Mouse (Mus musculus): Measurements from ENCODE around the gene Rtl9. TPM values are rescaled to one million over a fixed set of nuclear protein-coding genes. Genes with fewer than 3 reads are reported as not detected.

The Rtl9 gene
- total and polyA plus RNA-seq, 3 experiments: 0.10 to 0.23 TPM; not detected in 1

DNA sequence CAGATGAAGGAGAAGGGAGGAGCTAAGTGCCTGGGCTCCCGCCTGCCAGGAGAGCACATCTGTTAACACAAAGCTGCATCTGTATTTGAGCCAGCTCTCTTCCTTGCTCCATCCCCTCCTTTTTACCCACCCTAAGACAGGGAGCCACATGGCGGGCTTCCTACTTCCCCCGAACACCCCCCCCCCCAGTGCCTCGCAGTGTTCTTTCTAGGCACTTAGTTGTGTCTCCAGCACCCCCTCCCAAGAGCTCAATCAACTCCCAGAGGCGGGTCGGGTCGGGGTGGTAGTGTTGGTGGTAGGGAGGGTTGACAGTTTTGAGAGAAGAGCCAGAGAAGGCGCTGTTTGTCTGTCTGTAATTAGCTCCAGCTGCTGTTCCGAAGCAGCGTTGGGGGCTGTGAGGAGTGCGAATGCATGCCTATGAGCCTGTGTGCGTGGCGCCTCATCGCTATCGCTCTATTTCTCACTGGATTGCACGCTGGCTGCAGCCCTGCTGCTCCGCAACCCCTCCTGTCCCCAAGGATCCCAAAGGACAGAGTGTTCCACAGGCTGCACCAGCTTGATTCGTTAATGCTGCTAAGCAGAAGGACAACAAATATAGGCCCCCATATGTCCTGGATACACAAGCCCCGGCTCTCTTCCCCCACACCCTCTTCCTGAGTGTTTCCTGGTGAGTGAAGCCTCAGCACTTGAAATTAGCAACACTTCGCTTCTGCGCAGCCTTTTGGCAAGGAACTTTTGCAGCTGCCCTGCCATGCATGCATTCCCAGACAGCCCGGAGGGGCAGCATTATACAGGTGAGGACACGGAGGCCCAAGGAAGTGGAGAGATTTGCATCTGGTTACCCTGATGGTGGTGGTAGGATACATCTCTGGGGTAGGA lies 18.7 kb upstream of the Rtl9 start:
- TF ChIP-seq EP300 (IDR thresholded peaks at IDR 0.05; ENCODE audit: insufficient read depth, low read depth, low read length) (no peak), POLR2A (IDR thresholded peaks at IDR 0.05; ENCODE audit: insufficient read depth, low read depth, low read length) (no peak), CTCF (IDR thresholded peaks at IDR 0.05) (no peak)
- H3K27ac ChIP-seq: no peak overlapping the region
- no peaks in the 10 kb centered on the region for H3K79me2 ChIP-seq (replicated peaks; ENCODE audit: control insufficient read depth, insufficient read depth, low read length)

DNA sequence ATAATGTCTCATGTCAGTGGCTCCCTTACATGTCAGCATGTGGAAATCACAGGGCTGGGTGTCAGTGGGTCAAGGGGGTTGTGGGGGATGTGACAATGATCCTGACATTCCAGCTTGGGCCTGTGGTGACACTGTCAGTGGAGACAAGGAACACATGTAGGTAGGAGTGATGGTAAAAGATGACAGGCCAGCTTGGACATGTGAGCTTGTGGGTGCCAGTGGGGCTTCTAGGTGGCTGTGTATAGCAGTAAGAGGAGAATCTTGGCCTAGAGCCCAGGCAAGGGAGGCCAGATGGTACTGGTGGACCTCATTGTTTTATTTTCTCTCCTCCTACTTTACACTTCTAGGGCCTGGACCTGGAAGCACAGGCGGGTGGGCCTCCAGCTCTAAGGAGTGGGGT lies 16.7 kb upstream of the Rtl9 start:
- peaks cover 2% of the 10 kb centered on the region; the same call in 1 of the 2 replicates for H3K4me1 ChIP-seq (ENCODE audit: control insufficient read depth, insufficient read depth, low read length)
- TF ChIP-seq CTCF (IDR thresholded peaks at IDR 0.05) (no peak), POLR2A (IDR thresholded peaks at IDR 0.05; ENCODE audit: insufficient read depth, low read depth, low read length) (no peak), EP300 (IDR thresholded peaks at IDR 0.05; ENCODE audit: insufficient read depth, low read depth, low read length) (no peak)
- no peak overlapping the region for H3K4me3 ChIP-seq
- no peak overlapping the region for H3K27ac ChIP-seq
- H3K27me3 ChIP-seq (ENCODE audit: control insufficient read depth, insufficient read depth, low read length): no peaks in the 10 kb centered on the region
- 56% methylated on average over 1 of the region's 1 CpGs for WGBS
- intact Hi-C loops (cut with DNase I): no loop called here
- no peak overlapping the region for H3K9ac ChIP-seq (ENCODE audit: low read depth, low read length)
- H3K36me3 ChIP-seq (ENCODE audit: control insufficient read depth, insufficient read depth, low read length): no peaks in the 10 kb centered on the region
- no peak for DNase-seq
- no peaks in the 10 kb centered on the region for H3K79me2 ChIP-seq (replicated peaks; ENCODE audit: control insufficient read depth, insufficient read depth, low read length)

More for the DNA sequence above, 18.7 kb upstream of the Rtl9 start:
- Histone ChIP-seq H3K36me3 (ENCODE audit: control insufficient read depth, insufficient read depth, low read length) (no peaks in the 10 kb centered on the region), H3K27me3 (ENCODE audit: control insufficient read depth, insufficient read depth, low read length) (no peaks in the 10 kb centered on the region), H3K4me1 (ENCODE audit: control insufficient read depth, insufficient read depth, low read length) (peaks cover 2% of the 10 kb centered on the region; the same call in 1 of the 2 replicates), H3K9ac (ENCODE audit: low read depth, low read length) (peak overlapping the region; percentile 21; the same call in 1 of the 2 replicates), H3K4me3 (peak overlapping the region; percentile 18; the same call in 1 of the 2 replicates)
- intact Hi-C loops (cut with DNase I): no loop called here
- 19% methylated on average over 23 of the region's 23 CpGs for WGBS
- DNase-seq: no peak

- 59% methylated on average over 7 of the region's 7 CpGs for WGBS
- no peaks in the 10 kb centered on the region for H3K79me2 ChIP-seq (replicated peaks; ENCODE audit: control insufficient read depth, insufficient read depth, low read length)
- H3K36me3 ChIP-seq (ENCODE audit: control insufficient read depth, insufficient read depth, low read length): no peaks in the 10 kb centered on the region
- TF ChIP-seq CTCF (IDR thresholded peaks at IDR 0.05): no peak
- no peak for TF ChIP-seq EP300 (IDR thresholded peaks at IDR 0.05; ENCODE audit: insufficient read depth, low read depth, low read length)
- intact Hi-C loops (cut with DNase I): no loop called here
- no peaks in the 10 kb centered on the region for H3K4me1 ChIP-seq (ENCODE audit: control insufficient read depth, insufficient read depth, low read length)
- H3K9ac ChIP-seq (ENCODE audit: low read depth, low read length): no peak overlapping the region
- no peak overlapping the region for H3K27ac ChIP-seq
- H3K27me3 ChIP-seq (ENCODE audit: control insufficient read depth, insufficient read depth, low read length): no peaks in the 10 kb centered on the region
- DNase-seq: no peak
- no peak overlapping the region for H3K4me3 ChIP-seq
Observed at GRCm38 (mm10) chrX:143088225-143088624, 11.2 kb upstream of the Rtl9 start.

GRCm38 (mm10) chrX:143090904-143091588 lies 8.3 kb upstream of the Rtl9 start:
- Histone ChIP-seq H3K79me2 (replicated peaks; ENCODE audit: control insufficient read depth, insufficient read depth, low read length) (no peaks in the 10 kb centered on the region), H3K4me3 (no peak overlapping the region), H3K9ac (ENCODE audit: low read depth, low read length) (no peak overlapping the region), H3K27me3 (ENCODE audit: control insufficient read depth, insufficient read depth, low read length) (no peaks in the 10 kb centered on the region), H3K36me3 (ENCODE audit: control insufficient read depth, insufficient read depth, low read length) (no peaks in the 10 kb centered on the region), H3K4me1 (ENCODE audit: control insufficient read depth, insufficient read depth, low read length) (no peaks in the 10 kb centered on the region), H3K27ac (no peak overlapping the region)
- TF ChIP-seq POLR2A (IDR thresholded peaks at IDR 0.05; ENCODE audit: insufficient read depth, low read depth, low read length) (no peak), CTCF (IDR thresholded peaks at IDR 0.05) (no peak), EP300 (IDR thresholded peaks at IDR 0.05; ENCODE audit: insufficient read depth, low read depth, low read length) (no peak)
- DNase-seq: no peak
- WGBS: 57% methylated on average over 6 of the region's 6 CpGs
- intact Hi-C loops (cut with DNase I): no loop called here

- Histone ChIP-seq H3K4me1 (ENCODE audit: control insufficient read depth, insufficient read depth, low read length) (no peaks in the 10 kb centered on the region), H3K4me3 (no peak overlapping the region), H3K36me3 (ENCODE audit: control insufficient read depth, insufficient read depth, low read length) (no peaks in the 10 kb centered on the region), H3K27me3 (ENCODE audit: control insufficient read depth, insufficient read depth, low read length) (no peaks in the 10 kb centered on the region), H3K27ac (no peak overlapping the region), H3K79me2 (replicated peaks; ENCODE audit: control insufficient read depth, insufficient read depth, low read length) (no peaks in the 10 kb centered on the region), H3K9ac (ENCODE audit: low read depth, low read length) (no peak overlapping the region)
- 62% methylated on average over 6 of the region's 6 CpGs for WGBS
- TF ChIP-seq EP300 (IDR thresholded peaks at IDR 0.05; ENCODE audit: insufficient read depth, low read depth, low read length) (no peak), POLR2A (IDR thresholded peaks at IDR 0.05; ENCODE audit: insufficient read depth, low read depth, low read length) (no peak), CTCF (IDR thresholded peaks at IDR 0.05) (no peak)
- DNase-seq: no peak
- intact Hi-C loops (cut with DNase I): loop anchor here (5.0 kb wide), 1 partner anchor 570 kb away; no protein-coding TSS in a partner anchor
Observed at GRCm38 (mm10) chrX:143097551-143097950, 1.8 kb upstream of the Rtl9 start.

DNA sequence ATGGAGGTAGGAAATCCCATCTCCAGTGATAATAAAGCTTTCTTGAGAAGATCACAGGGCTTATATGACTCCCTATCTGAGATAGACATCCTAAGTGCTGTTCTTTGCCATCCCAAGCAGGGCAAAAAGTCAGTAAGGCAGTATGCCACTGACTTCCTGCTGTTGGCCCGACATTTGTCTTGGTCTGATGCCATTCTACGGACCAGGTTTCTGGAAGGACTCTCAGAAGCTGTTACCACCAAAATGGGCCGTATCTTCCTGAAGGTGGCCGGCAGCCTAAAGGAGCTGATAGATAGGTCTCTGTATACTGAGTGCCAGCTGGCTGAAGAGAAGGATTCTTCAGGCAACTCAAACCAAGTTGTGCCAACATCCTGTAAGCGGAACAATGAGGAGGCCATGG lies 3.8 kb downstream of the Rtl9 start:
- Histone ChIP-seq H3K27me3 (ENCODE audit: control insufficient read depth, insufficient read depth, low read length) (no peaks in the 10 kb centered on the region), H3K79me2 (replicated peaks; ENCODE audit: control insufficient read depth, insufficient read depth, low read length) (no peaks in the 10 kb centered on the region), H3K36me3 (ENCODE audit: control insufficient read depth, insufficient read depth, low read length) (no peaks in the 10 kb centered on the region), H3K9ac (ENCODE audit: low read depth, low read length) (no peak overlapping the region), H3K4me3 (no peak overlapping the region), H3K4me1 (ENCODE audit: control insufficient read depth, insufficient read depth, low read length) (no peaks in the 10 kb centered on the region), H3K27ac (no peak overlapping the region)
- no peak for DNase-seq
- intact Hi-C loops (cut with DNase I): no loop called here
- WGBS: 71% methylated on average over 5 of the region's 5 CpGs
- TF ChIP-seq CTCF (IDR thresholded peaks at IDR 0.05) (no peak), POLR2A (IDR thresholded peaks at IDR 0.05; ENCODE audit: insufficient read depth, low read depth, low read length) (no peak), EP300 (IDR thresholded peaks at IDR 0.05; ENCODE audit: insufficient read depth, low read depth, low read length) (no peak)
